Mouse (Mus musculus): ENCODE measurements around the gene Eef1b2. TPM values are rescaled to one million over a fixed set of nuclear protein-coding genes. Genes with fewer than 3 reads are reported as not detected.

Eef1b2 gene
- polyA plus RNA-seq (2014; fragmentation: Illumina TruSeq; extraction: RNeasy Lipid Tissue Mini Kit (QIAGEN cat#74804); ENCODE audit: low read depth, low replicate concordance) = 454 TPM

GRCm38 (mm10) chr1:63176604-63177421 is at the start of gene Eef1b2, which contains the start of gene Ndufs1:
Gene Eef1b2, plus strand, starts transcription at chr1:63176825.
Gene Ndufs1, minus strand, starts transcription at chr1:63176833.

GRCm38 (mm10) chr1:63214271-63214558 is 37.6 kb downstream of the Eef1b2 start, which contains the start of gene Gpr1:
Gene Gpr1, minus strand, starts transcription at chr1:63214543.

Other genes starting within 250 kb of the Eef1b2 start
- gene Ino80d, start 62.2 kb upstream of the Eef1b2 start, polyA plus RNA-seq (2014; fragmentation: Illumina TruSeq; extraction: RNeasy Lipid Tissue Mini Kit (QIAGEN cat#74804); ENCODE audit: low read depth, low replicate concordance) = 17.3 TPM
- 400 TPM for gene Ndufs1, start within 50 bp of the Eef1b2 start, polyA plus RNA-seq (2014; fragmentation: Illumina TruSeq; extraction: RNeasy Lipid Tissue Mini Kit (QIAGEN cat#74804); ENCODE audit: low read depth, low replicate concordance)
- gene Gpr1, start 37.7 kb downstream of the Eef1b2 start, polyA plus RNA-seq (2014; fragmentation: Illumina TruSeq; extraction: RNeasy Lipid Tissue Mini Kit (QIAGEN cat#74804); ENCODE audit: low read depth, low replicate concordance) = 0.29 TPM
- 12.8 TPM for gene Zdbf2, start 96.4 kb downstream of the Eef1b2 start, polyA plus RNA-seq (2014; fragmentation: Illumina TruSeq; extraction: RNeasy Lipid Tissue Mini Kit (QIAGEN cat#74804); ENCODE audit: low read depth, low replicate concordance)

Data from adrenal gland, adult 10 weeks (tissue).